Mouse (Mus musculus) hindbrain, embryonic 10.5 days (tissue): ENCODE results near the gene Hhatl. TPM values are rescaled to one million over a fixed set of nuclear protein-coding genes. Genes with fewer than 3 reads are reported as not detected.

ENCODE experiments used
- DNase-seq: peaks from one replicate; pipeline ENCODE4 v3.0.0-alpha.2; 2017; ENCODE audit warnings: low spot score
- H3K27ac ChIP-seq: fragments of 300-500 bp; sonication (generic); 2 replicates; pipeline ENCODE4 v1.5.1; 2016; ENCODE audit warnings: mild to moderate bottlenecking, moderate library complexity
- H3K27me3 ChIP-seq: fragments of 300-500 bp; sonication (generic); 2 replicates; pipeline ENCODE4 v1.6.1; 2016; ENCODE audit warnings: mild to moderate bottlenecking; ENCODE audit not compliant: poor library complexity, insufficient read depth, severe bottlenecking
- H3K36me3 ChIP-seq: fragments of 300-500 bp; sonication (generic); 2 replicates; pipeline ENCODE4 v1.6.1; 2016; ENCODE audit warnings: mild to moderate bottlenecking, moderate library complexity
- H3K4me1 ChIP-seq: fragments of 300-500 bp; sonication (generic); replicated peaks from 2 replicates; pipeline ENCODE4 v1.6.1; 2016; ENCODE audit warnings: mild to moderate bottlenecking
- H3K4me3 ChIP-seq: fragments of 300-500 bp; sonication (generic); 2 replicates; pipeline ENCODE4 v1.5.1; 2016; ENCODE audit warnings: mild to moderate bottlenecking, moderate library complexity
- H3K9me3 ChIP-seq: fragments of 300-500 bp; sonication (generic); 2 replicates; pipeline ENCODE4 v1.6.1; 2016; ENCODE audit warnings: mild to moderate bottlenecking, moderate library complexity
- WGBS: fragments of 180-500 bp; shearing (Covaris S2); methylation state at CpG from one replicate; pipeline ENCODE4 v1.1.7; 2016; 5-methylcytosine and 5-hydroxymethylcytosine counted together
- polyA plus RNA-seq: library from polyadenylated mRNA; unstranded; fragments of >200 nt; fragmentation: Nextera tagmentation; extraction: Ambion mirVana; gene quantifications from 2 replicates; pipeline ENCODE4 v1.2.1, GENCODE M21; 2016

Hhatl gene
- polyA plus RNA-seq, 1 experiment from 2014 or later: not detected

GRCm38 (mm10) chr9:121794972-121795539, 2.7 kb upstream of the Hhatl start:
- H3K27me3 ChIP-seq: peaks cover 8% of the 10 kb centered on the region
- no peaks in the 10 kb centered on the region for H3K36me3 ChIP-seq
- H3K27ac ChIP-seq: no peak overlapping the region
- H3K4me3 ChIP-seq: no peak overlapping the region
- 81% methylated on average over 1 of the region's 1 CpGs for WGBS
- peaks cover 38% of the 10 kb centered on the region for H3K4me1 ChIP-seq
- DNase-seq: no peak
- H3K9me3 ChIP-seq: no peaks in the 10 kb centered on the region

GRCm38 (mm10) chr9:121791206-121791605, 1.1 kb downstream of the Hhatl start:
- Histone ChIP-seq H3K4me1 (peaks cover 16% of the 10 kb centered on the region), H3K27ac (no peak overlapping the region), H3K36me3 (no peaks in the 10 kb centered on the region), H3K9me3 (no peaks in the 10 kb centered on the region), H3K27me3 (peaks cover 3% of the 10 kb centered on the region), H3K4me3 (no peak overlapping the region)
- DNase-seq: peak; percentile 65
- WGBS: 13% methylated on average over 5 of the region's 5 CpGs

DNA sequence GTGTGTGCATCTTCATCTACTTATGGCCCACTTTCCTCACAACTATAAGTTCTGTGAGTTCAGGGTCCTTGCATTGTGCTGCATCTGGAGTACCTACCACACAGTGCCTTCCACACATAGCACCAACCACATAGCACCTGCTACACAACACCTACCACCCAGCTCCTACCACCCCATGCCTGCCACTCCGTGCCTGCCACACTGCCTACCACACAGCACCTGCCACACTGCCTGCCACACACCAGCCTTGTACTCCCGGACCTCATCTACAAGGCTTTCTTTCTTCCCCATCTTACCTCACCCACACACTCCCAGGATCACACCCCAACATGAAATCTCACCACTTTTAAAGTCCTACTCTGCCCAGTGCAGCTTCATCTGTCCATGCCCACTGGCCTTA, 5.9 kb downstream of the Hhatl start:
- 80% methylated on average over 2 of the region's 2 CpGs for whole genome bisulfite sequencing
- Histone ChIP-seq H3K27me3 (no peaks in the 10 kb centered on the region; the same call in 1 of the 2 replicates), H3K36me3 (no peaks in the 10 kb centered on the region), H3K27ac (no peak overlapping the region), H3K9me3 (no peaks in the 10 kb centered on the region), H3K4me1 (peaks cover 5% of the 10 kb centered on the region), H3K4me3 (no peak overlapping the region)
- DNase-seq: no peak

GRCm38 (mm10) chr9:121785261-121785660, 7.0 kb downstream of the Hhatl start:
- WGBS: 88% methylated on average over 8 of the region's 8 CpGs

DNA sequence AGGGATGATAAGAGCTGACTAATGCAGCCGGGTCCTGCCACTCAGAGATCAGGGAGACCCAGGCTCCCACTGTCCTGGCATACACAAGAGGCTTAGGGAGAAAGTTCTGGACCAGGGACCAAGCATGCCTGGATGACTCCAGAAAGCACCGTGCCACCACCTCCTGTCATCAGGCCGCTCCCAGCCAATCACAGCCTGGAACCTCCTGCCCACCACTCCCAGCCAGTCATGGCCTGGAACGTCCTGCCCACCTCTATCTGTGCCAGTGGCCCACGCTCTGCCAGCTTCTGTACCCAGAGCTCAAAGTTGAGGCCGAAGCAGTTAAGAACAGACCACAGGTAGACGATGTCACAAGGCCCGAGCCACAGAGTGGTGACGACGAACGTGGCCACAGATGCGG, 7.5 kb downstream of the Hhatl start:
- 88% methylated on average over 12 of the region's 12 CpGs for WGBS

More at GRCm38 (mm10) chr9:121785261-121785660, 7.0 kb downstream of the Hhatl start:
- H3K4me1 ChIP-seq: no peaks in the 10 kb centered on the region
- H3K36me3 ChIP-seq: no peaks in the 10 kb centered on the region
- no peak for DNase-seq
- H3K27ac ChIP-seq: no peak overlapping the region
- no peaks in the 10 kb centered on the region for H3K9me3 ChIP-seq
- peaks cover 7% of the 10 kb centered on the region; the same call in 1 of the 2 replicates for H3K27me3 ChIP-seq
- H3K4me3 ChIP-seq: no peak overlapping the region

DNA sequence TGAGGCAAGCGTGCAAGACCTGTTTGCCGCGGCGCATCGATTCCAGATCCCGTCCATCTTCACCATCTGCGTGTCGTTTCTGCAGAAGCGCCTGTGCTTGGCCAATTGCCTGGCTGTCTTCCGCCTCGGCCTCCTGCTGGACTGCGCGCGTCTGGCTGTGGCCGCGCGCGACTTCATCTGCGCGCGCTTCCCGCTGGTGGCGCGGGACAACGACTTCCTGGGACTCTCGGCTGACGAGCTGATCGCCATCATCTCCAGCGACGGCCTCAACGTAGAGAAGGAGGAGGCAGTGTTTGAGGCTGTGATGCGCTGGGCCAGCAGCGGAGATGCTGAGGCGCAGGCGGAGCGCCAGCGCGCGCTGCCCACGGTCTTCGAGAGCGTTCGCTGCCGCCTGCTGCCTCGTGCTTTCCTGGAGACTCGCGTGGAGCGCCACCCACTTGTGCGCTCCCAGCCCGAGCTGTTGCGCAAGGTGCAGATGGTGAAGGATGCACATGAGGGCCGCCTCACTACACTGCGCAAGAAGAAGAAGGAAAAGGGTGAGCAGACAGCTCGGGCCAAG, 14.2 kb downstream of the Hhatl start:
- Histone ChIP-seq H3K4me1 (peaks cover 13% of the 10 kb centered on the region), H3K27me3 (peaks cover 56% of the 10 kb centered on the region), H3K4me3 (peak overlapping the region; percentile 47), H3K9me3 (no peaks in the 10 kb centered on the region), H3K27ac (no peak overlapping the region), H3K36me3 (no peaks in the 10 kb centered on the region)
- WGBS: 13% methylated on average over 54 of the region's 54 CpGs
- peak; percentile 46 for DNase-seq

More for the DNA sequence above, 7.5 kb downstream of the Hhatl start:
- no peaks in the 10 kb centered on the region for H3K36me3 ChIP-seq
- no peaks in the 10 kb centered on the region for H3K4me1 ChIP-seq
- DNase-seq: no peak
- H3K4me3 ChIP-seq: no peak overlapping the region
- H3K27ac ChIP-seq: no peak overlapping the region
- peaks cover 11% of the 10 kb centered on the region for H3K27me3 ChIP-seq
- no peaks in the 10 kb centered on the region for H3K9me3 ChIP-seq

- Histone ChIP-seq H3K27ac (no peak within 1 kb of the TSS), H3K36me3 (no peaks in the 10 kb centered on the region), H3K27me3 (peaks cover 56% of the 10 kb centered on the region), H3K4me3 (peak within 1 kb of the TSS; percentile 47), H3K9me3 (no peaks in the 10 kb centered on the region), H3K4me1 (peaks cover 13% of the 10 kb centered on the region)
- 23% methylated on average over 30 of the region's 30 CpGs for WGBS
- DNase-seq: no peak
These were observed 14.7 kb downstream of the Hhatl start, which contains the start of gene Klhl40 for GRCm38 (mm10) chr9:121777484-121778065. Gene Klhl40 (plus strand): TSS chr9:121777607.

DNA sequence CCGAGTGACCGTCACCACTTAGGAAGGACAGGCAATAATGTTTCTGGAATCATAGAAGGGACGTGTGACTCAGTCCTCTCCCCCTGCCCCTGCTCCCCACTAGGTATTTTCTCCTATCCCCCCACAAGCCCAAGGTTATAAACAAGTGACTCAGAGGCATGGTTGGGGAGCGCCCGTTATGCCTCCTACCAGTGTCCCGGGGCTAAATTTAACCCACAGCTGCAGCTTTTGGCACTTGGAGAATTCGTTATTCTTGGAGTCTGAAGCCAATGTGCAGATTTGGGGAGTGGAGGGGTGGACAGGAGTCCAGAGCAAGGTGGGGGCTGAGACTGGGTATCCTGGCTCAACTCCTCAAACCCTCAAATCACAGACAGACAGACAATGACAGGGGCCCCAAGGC, 15.8 kb downstream of the Hhatl start:
- peaks cover 13% of the 10 kb centered on the region for H3K4me1 ChIP-seq
- no peak overlapping the region for H3K4me3 ChIP-seq
- H3K27ac ChIP-seq: no peak overlapping the region
- H3K9me3 ChIP-seq: no peaks in the 10 kb centered on the region
- H3K36me3 ChIP-seq: no peaks in the 10 kb centered on the region
- peaks cover 56% of the 10 kb centered on the region for H3K27me3 ChIP-seq
- DNase-seq: no peak
- 87% methylated on average over 7 of the region's 7 CpGs for WGBS

DNA sequence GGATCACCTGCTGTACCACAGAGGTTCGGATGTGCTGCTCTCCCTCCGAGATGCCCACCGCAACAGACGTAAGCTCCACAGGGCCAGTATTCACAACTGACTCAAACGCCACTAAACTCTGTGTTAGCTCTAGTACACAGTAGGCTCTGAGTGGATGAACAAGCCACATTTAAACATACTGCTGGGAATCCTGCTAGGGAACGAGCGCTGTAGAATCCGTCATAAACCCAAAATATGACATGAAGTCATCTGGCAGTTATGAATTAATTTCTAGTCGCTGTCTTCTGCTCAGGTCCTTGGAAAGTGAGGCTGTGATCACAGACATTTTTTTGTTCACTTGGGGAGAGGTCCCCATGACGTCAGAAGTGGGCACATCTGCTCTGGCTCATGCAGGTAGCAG, 16.4 kb downstream of the Hhatl start:
- Histone ChIP-seq H3K9me3 (no peaks in the 10 kb centered on the region), H3K27me3 (peaks cover 56% of the 10 kb centered on the region), H3K36me3 (no peaks in the 10 kb centered on the region), H3K27ac (no peak overlapping the region), H3K4me1 (peaks cover 13% of the 10 kb centered on the region), H3K4me3 (no peak overlapping the region)
- 81% methylated on average over 10 of the region's 10 CpGs for WGBS
- no peak for DNase-seq

DNA sequence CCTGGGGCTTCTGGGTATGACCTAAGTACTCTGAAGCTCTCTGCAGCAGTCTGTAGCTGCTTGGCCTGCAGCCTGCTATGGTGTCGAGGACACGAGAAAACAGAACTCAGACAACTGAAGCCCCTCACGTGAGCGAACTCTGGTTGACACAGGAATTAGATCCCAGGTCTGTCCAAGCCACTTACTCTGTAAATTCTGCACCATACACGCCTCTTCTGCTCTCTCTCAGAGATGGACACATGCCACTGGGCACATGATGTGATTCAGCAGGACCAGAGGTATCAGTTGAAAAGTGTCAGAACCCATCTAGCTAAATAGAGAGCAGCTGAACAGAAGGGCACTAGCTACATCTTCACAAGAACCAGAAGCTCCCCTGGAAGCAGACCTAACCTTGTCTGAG, 19.9 kb downstream of the Hhatl start:
- peaks cover 4% of the 10 kb centered on the region for H3K4me1 ChIP-seq
- 77% methylated on average over 5 of the region's 5 CpGs for WGBS
- H3K27ac ChIP-seq: no peak overlapping the region
- no peaks in the 10 kb centered on the region for H3K9me3 ChIP-seq
- peaks cover 21% of the 10 kb centered on the region for H3K27me3 ChIP-seq
- H3K4me3 ChIP-seq: no peak overlapping the region
- peaks cover 15% of the 10 kb centered on the region for H3K36me3 ChIP-seq
- no peak for DNase-seq

DNA sequence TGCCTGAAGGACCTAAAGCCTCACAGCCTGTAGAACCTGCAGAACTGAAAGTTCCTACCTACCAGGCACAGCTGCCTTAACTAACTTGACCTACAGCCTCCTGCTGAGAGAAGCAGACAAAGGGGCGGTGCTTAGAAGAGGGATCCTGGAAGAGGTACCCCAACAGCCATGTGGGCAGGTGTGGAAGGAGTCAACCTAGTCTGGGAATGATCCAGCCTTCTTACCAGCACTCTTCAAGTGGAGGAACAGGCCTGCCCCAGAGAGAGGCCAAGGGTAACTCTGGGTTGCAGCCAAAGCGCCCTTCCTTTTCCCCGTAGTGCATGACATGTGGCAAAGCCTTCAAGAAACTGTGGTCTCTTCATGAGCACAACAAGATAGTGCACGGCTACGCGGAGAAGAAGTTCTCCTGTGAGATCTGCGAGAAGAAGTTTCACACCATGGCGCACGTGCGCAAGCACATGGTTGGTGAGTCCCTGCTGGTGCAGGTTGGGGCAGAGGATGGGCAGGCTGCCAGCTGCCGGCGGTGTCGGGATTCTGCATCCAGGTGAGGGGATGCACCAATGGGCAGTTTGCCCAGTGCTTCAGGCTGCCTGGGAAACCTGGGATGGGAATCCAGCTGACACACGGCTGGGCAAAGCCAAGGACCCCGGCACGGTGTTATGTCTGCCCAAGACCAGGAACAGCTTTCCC, 27.0 kb downstream of the Hhatl start:
- Histone ChIP-seq H3K4me1 (peaks cover 25% of the 10 kb centered on the region), H3K9me3 (no peaks in the 10 kb centered on the region), H3K27me3 (no peaks in the 10 kb centered on the region), H3K36me3 (peaks cover 73% of the 10 kb centered on the region), H3K27ac (no peak overlapping the region), H3K4me3 (no peak overlapping the region)
- no peak for DNase-seq
- WGBS: 94% methylated on average over 16 of the region's 16 CpGs

DNA sequence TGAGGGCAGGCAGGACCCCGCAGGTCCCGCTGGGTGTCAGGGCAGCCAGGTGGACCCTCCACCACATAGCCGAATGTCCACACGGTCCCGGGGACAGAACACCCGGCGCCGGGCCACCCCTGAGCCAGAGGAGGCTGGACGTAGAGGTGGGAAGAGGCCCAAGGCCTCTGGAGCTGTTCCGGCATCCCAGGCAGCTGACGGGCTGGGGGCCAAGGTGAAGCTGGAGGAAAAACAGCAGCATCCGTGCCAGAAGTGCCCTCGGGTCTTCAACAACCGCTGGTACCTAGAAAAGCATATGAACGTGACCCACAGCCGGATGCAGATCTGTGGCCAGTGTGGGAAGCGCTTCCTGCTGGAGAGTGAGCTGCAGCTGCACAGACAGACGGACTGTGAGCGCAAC, 28.6 kb downstream of the Hhatl start:
- no peak overlapping the region for H3K4me3 ChIP-seq
- no peak for DNase-seq
- H3K27ac ChIP-seq: no peak overlapping the region
- H3K27me3 ChIP-seq: no peaks in the 10 kb centered on the region
- no peaks in the 10 kb centered on the region for H3K9me3 ChIP-seq
- peaks cover 71% of the 10 kb centered on the region for H3K36me3 ChIP-seq
- peaks cover 37% of the 10 kb centered on the region for H3K4me1 ChIP-seq
- WGBS: 94% methylated on average over 19 of the region's 19 CpGs

DNA sequence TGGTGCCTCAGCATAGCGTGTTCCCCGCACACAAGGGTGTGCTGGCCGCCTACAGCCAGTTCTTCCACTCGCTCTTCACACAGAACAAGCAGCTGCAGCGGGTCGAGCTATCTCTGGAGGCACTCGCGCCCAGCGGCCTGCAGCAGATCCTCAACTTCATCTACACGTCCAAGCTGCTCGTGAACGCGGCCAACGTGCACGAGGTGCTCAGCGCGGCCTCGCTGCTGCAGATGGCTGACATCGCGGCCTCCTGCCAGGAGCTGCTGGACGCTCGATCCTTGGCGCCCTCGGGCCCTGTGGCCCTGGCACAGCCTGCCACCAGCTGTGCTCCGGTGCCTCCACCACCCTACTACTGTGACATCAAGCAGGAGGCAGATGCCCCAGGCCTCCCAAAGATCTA, 29.5 kb downstream of the Hhatl start:
- Histone ChIP-seq H3K4me1 (peaks cover 44% of the 10 kb centered on the region), H3K27me3 (no peaks in the 10 kb centered on the region; the same call in 1 of the 2 replicates), H3K27ac (no peak overlapping the region), H3K36me3 (peaks cover 62% of the 10 kb centered on the region), H3K4me3 (no peak overlapping the region), H3K9me3 (no peaks in the 10 kb centered on the region)
- WGBS: 91% methylated on average over 25 of the region's 25 CpGs
- no peak for DNase-seq
